Mouse (Mus musculus) ES-E14 (cell line): ENCODE data around the gene Idnk. TPM values are rescaled to one million over a fixed set of nuclear protein-coding genes. Genes with fewer than 3 reads are reported as not detected.

Experiments used
- DNase-seq: peaks from one replicate; pipeline ENCODE4 v3.0.0-alpha.2; 2013; ENCODE audit warnings: low read depth, low spot score
- H3K27ac ChIP-seq: 2 replicates; pipeline ENCODE4 v1.5.1; 2012; ENCODE audit warnings: low read depth, mild to moderate bottlenecking, low read length, moderate library complexity, mixed read lengths; ENCODE audit not compliant: poor library complexity, insufficient read depth, severe bottlenecking
- H3K36me3 ChIP-seq: 2 replicates; pipeline ENCODE4 v1.6.1; 2012; ENCODE audit warnings: mild to moderate bottlenecking, low read length, moderate library complexity, mixed read lengths; ENCODE audit not compliant: control insufficient read depth, poor library complexity, insufficient read depth, severe bottlenecking
- H3K4me1 ChIP-seq, 2 experiments: fragments of 150-350 bp in 1 of 2; sonication (generic) in 1 of 2; 2 replicates each; pipeline ENCODE4 v1.6.1; 2012; ENCODE audit warnings: low read length in 2 of 2, mild to moderate bottlenecking in 1 of 2, mixed read lengths in 1 of 2; ENCODE audit not compliant: control insufficient read depth in 2 of 2, insufficient read depth in 2 of 2, poor library complexity in 1 of 2
- H3K4me3 ChIP-seq, 2 experiments: fragments of 150-350 bp in 1 of 2; sonication (generic) in 1 of 2; 2 replicates each; pipeline ENCODE4 v1.5.1; 2012; ENCODE audit warnings: low read length in 2 of 2, low read depth in 1 of 2, mild to moderate bottlenecking in 1 of 2, mixed read lengths in 1 of 2; ENCODE audit not compliant: insufficient read depth in 1 of 2, poor library complexity in 1 of 2, severe bottlenecking in 1 of 2
- H3K9ac ChIP-seq: 2 replicates; pipeline ENCODE4 v1.6.1; 2012; ENCODE audit warnings: low read depth, mild to moderate bottlenecking, low read length, mixed read lengths; ENCODE audit not compliant: poor library complexity, insufficient read depth, severe bottlenecking
- H3K9me3 ChIP-seq: fragments of 150-350 bp; sonication (generic); 2 replicates; pipeline ENCODE4 v1.6.1; 2012; ENCODE audit warnings: low read depth, mild to moderate bottlenecking, low read length; ENCODE audit not compliant: control insufficient read depth, insufficient read depth
- CHD2 ChIP-seq: IDR thresholded peaks from 2 replicates; pipeline ENCODE4 v1.6.1; 2014; ENCODE audit warnings: mild to moderate bottlenecking, low read depth, low read length, inconsistent platforms
- HCFC1 ChIP-seq: IDR thresholded peaks from 2 replicates; pipeline ENCODE4 v1.6.1; 2012; ENCODE audit warnings: low read length, inconsistent platforms, borderline replicate concordance; ENCODE audit not compliant: insufficient read depth
- MAFK ChIP-seq: IDR thresholded peaks from 2 replicates; pipeline ENCODE4 v1.6.1; 2014; ENCODE audit warnings: mild to moderate bottlenecking, low read depth, low read length, inconsistent platforms; ENCODE audit not compliant: insufficient read depth
- ZC3H11A ChIP-seq: IDR thresholded peaks from 2 replicates; pipeline ENCODE4 v1.6.1; 2012; ENCODE audit warnings: low read depth, mild to moderate bottlenecking, inconsistent platforms, low read length, borderline replicate concordance
- ZNF384 ChIP-seq: IDR thresholded peaks from 2 replicates; pipeline ENCODE4 v1.6.1; 2012; ENCODE audit warnings: low read depth, low read length, inconsistent platforms
- in situ Hi-C, 2 experiments: fragments of 600-800 bp; cut with MboI; formaldehyde crosslinking; loops; one replicate each; pipeline ENCODE4 v1.15.1; 2025; ENCODE audit warnings: low sequenced_read_pairs in 2 of 2, inconsistent platforms in 1 of 2; ENCODE audit not compliant: unreplicated experiment in 2 of 2
- total RNA-seq: library from RNA; depleted of rRNA; stranded (reverse); fragments of 300-350 nt; gene quantifications from 2 replicates; pipeline ENCODE4 v1.2.3, GENCODE M21; 2012

Idnk gene
- total RNA-seq, 1 experiment: 9.6 TPM

- H3K27ac ChIP-seq: no peak overlapping the region
- no peak overlapping the region for H3K9ac ChIP-seq
- H3K9me3 ChIP-seq: no peaks in the 10 kb centered on the region
- 0 out of 4 replicates have a peak overlapping the region, but pooled peaks of 1 of the 2 experiments have one; percentile 8 for H3K4me3 ChIP-seq
- H3K4me1 ChIP-seq: 0 out of 4 replicates have a peak, but pooled peaks cover 0 to 3% of the 10 kb centered on the region in 2 experiments
- in situ Hi-C loops: no loop called here
- TF ChIP-seq CHD2 (no peak), HCFC1 (no peak), ZNF384 (no peak), MAFK (no peak), ZC3H11A (no peak)
- DNase-seq: no peak
- no peaks in the 10 kb centered on the region for H3K36me3 ChIP-seq
Observed at GRCm38 (mm10) chr13:58149033-58149558, 8.4 kb upstream of the Idnk start.

GRCm38 (mm10) chr13:58149629-58150028 is 7.8 kb upstream of the Idnk start:
- no peaks in the 10 kb centered on the region for H3K9me3 ChIP-seq
- no peak for DNase-seq
- H3K4me1 ChIP-seq: 0 out of 4 replicates have a peak, but pooled peaks cover 0 to 3% of the 10 kb centered on the region in 2 experiments
- TF ChIP-seq ZC3H11A (no peak), MAFK (no peak), CHD2 (no peak), HCFC1 (no peak), ZNF384 (no peak)
- no peak overlapping the region for H3K27ac ChIP-seq
- in situ Hi-C loops: loop anchor here in 1 of 2 experiments (10.0 kb wide), 1 partner anchor 405 kb away; no protein-coding TSS in a partner anchor
- H3K36me3 ChIP-seq: no peaks in the 10 kb centered on the region
- no peak overlapping the region for H3K9ac ChIP-seq
- no peak overlapping the region for H3K4me3 ChIP-seq

GRCm38 (mm10) chr13:58150442-58150841 is 7.0 kb upstream of the Idnk start:
- no peak for DNase-seq
- Histone ChIP-seq H3K4me3 (no peak overlapping the region), H3K36me3 (no peaks in the 10 kb centered on the region), H3K9me3 (no peaks in the 10 kb centered on the region), H3K4me1 (0 out of 4 replicates have a peak, but pooled peaks cover 0 to 3% of the 10 kb centered on the region in 2 experiments), H3K9ac (no peak overlapping the region), H3K27ac (no peak overlapping the region)
- TF ChIP-seq CHD2 (no peak), ZC3H11A (no peak), MAFK (no peak), ZNF384 (no peak), HCFC1 (no peak)
- in situ Hi-C loops: loop anchor here in 1 of 2 experiments (10.0 kb wide), 1 partner anchor 404 kb away; no protein-coding TSS in a partner anchor

- in situ Hi-C loops: loop anchor here in 1 of 2 experiments (10.0 kb wide), 1 partner anchor 399 kb away; no protein-coding TSS in a partner anchor
- no peak for DNase-seq
- TF ChIP-seq MAFK: peak; percentile 56
- TF ChIP-seq ZNF384: no peak
- no peak for TF ChIP-seq CHD2
- no peak for TF ChIP-seq ZC3H11A
- peaks cover 0 to 5% of the 10 kb centered on the region in 2 experiments; a peak in 1 of 4 replicates for H3K4me1 ChIP-seq
- H3K4me3 ChIP-seq: no peak overlapping the region
- H3K36me3 ChIP-seq: peaks cover 2% of the 10 kb centered on the region; the same call in 1 of the 2 replicates
- H3K9me3 ChIP-seq: no peaks in the 10 kb centered on the region
- H3K27ac ChIP-seq: no peak overlapping the region
- H3K9ac ChIP-seq: no peak overlapping the region
Observed at GRCm38 (mm10) chr13:58156031-58156430, 1.4 kb upstream of the Idnk start.

DNA sequence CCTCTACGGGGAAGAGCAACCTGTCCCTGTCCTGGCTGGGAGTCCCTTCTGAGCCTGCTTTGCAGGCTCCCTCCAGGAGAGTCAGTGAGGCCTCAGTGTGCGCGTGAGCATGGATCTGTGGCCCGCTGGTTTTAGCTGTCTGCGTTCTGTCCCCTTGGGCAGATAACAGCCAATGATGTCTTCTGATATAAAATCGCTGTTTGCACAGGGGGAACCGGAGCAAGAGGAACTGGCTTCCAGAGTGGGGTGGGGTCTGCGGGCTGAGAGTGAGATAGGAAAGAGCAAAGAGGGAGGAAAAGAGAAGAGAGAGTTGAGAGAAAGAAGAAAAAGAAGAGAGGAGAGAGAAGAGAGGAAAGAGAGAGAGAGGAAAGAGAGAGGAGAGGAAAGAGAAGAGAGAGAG is 413 bp upstream of the Idnk start:
- Histone ChIP-seq H3K36me3 (peaks cover 2% of the 10 kb centered on the region; the same call in 1 of the 2 replicates), H3K4me1 (peaks cover 0 to 5% of the 10 kb centered on the region in 2 experiments; a peak in 1 of 4 replicates), H3K9ac (no peak overlapping the region), H3K4me3 (peak overlapping the region; percentile 67 to 73; a peak in 3 of 4 replicates), H3K9me3 (no peaks in the 10 kb centered on the region), H3K27ac (no peak overlapping the region)
- no peak for DNase-seq
- TF ChIP-seq CHD2: no peak
- TF ChIP-seq HCFC1: no peak
- no peak for TF ChIP-seq ZNF384
- TF ChIP-seq ZC3H11A: no peak
- no peak for TF ChIP-seq MAFK
- in situ Hi-C loops: loop anchor here in 1 of 2 experiments (10.0 kb wide), 1 partner anchor 398 kb away; no protein-coding TSS in a partner anchor
